Mouse (Mus musculus): ENCODE measurements at regions not wholly inside any gene's neighbourhood (a gene's known extent, or its start where the extent isn't known, plus 50 kb on each side); places are given as distances from the start of the nearest gene placed in this dataset.
A peak's percentile ranks its signal among the peaks of the same experiment; 100 is the strongest.
"Not testable (repeated sequence)": the region's sequence is repeated elsewhere in the genome, so short reads cannot be mapped to it uniquely, and the experiment has no call there.

- no peak for DNase-seq
These were observed 578.3 kb upstream of the Ccdc54 start for GRCm38 (mm10) chr16:51169294-51169693.

GRCm38 (mm10) chr16:51160768-51161167 lies 569.8 kb upstream of the Ccdc54 start:
- DNase-seq: no peak

DNA sequence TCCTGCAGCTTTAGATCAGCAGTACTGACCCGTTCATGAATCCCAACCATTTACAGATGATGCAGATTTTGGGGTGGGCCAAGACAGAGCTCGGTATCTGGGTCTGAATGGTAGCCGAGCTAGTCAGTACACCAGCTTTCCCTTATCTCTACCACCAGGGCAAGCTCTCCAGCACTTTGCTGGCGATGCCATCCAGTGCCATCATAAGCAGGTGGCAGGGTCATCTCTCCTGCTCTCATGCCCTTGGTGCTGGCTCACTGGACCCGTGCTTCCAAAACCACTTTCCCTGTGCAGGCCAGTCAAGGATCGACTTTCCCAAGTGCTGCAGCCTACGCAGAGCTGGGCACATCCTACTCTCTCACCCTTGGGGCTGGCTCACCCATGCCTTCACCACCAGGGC lies 547.6 kb upstream of the Ccdc54 start:
- no peak for DNase-seq

- DNase-seq: no peak
These were observed 528.9 kb upstream of the Ccdc54 start for GRCm38 (mm10) chr16:51119835-51120234.

- no peak for DNase-seq
These were observed 527.4 kb upstream of the Ccdc54 start for GRCm38 (mm10) chr16:51118365-51118764.

- no peak for DNase-seq
These were observed 526.9 kb upstream of the Ccdc54 start for GRCm38 (mm10) chr16:51117836-51118235.

GRCm38 (mm10) chr16:51109864-51110263 lies 518.9 kb upstream of the Ccdc54 start:
- no peak for DNase-seq

DNA sequence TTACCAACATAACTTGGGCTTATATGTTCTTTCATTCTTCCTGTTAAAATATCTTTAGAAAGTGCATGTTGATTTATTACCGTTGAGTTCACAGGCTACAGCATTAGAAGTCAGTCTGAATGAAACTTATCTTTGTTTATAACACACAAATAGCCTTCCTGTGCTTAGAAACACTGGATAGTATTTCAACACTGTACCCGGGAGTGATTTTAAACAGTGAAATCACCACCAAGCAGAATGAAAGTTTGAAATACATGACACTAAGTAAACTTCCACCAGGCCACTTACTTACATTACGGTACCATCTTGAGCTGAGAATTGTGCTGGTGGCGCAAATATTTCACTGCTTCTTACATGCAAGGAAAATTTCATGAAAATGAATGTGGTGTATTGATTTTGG lies 516.5 kb upstream of the Ccdc54 start:
- no peak for DNase-seq

- DNase-seq: no peak
These were observed 495.6 kb upstream of the Ccdc54 start for GRCm38 (mm10) chr16:51086556-51086955.

- DNase-seq: no peak
These were observed 489.2 kb upstream of the Ccdc54 start for GRCm38 (mm10) chr16:51080146-51080545.

GRCm38 (mm10) chr16:51048650-51049049 lies 457.7 kb upstream of the Ccdc54 start:
- no peak for DNase-seq

GRCm38 (mm10) chr16:51048169-51048568 lies 457.2 kb upstream of the Ccdc54 start:
- DNase-seq: no peak

- no peak for DNase-seq
These were observed 450.4 kb upstream of the Ccdc54 start for GRCm38 (mm10) chr16:51041311-51041710.

DNA sequence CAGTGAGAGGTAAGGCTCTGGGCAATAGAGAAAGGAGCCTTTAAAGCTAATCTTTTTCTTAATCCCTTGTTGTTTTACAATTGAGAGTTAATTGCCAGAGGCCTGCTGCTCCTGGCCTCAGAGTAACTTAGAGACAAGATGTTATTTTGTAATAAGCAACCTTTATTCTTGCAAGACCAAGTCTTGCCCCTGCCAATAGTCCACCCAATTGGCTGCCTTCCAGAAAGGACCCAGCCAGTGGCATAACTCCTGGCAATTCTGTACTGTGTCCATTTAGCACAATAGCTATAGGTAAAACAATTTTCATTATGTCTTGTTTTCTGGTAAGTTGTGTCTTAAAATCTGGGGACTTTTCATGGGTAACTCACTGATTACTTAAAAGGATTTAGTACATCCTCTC lies 411.9 kb upstream of the Ccdc54 start:
- peak; percentile 43 for DNase-seq

GRCm38 (mm10) chr16:50964395-50964794 lies 373.4 kb upstream of the Ccdc54 start:
- no peak for DNase-seq

GRCm38 (mm10) chr16:50944091-50944490 lies 353.1 kb upstream of the Ccdc54 start:
- no peak for DNase-seq

DNA sequence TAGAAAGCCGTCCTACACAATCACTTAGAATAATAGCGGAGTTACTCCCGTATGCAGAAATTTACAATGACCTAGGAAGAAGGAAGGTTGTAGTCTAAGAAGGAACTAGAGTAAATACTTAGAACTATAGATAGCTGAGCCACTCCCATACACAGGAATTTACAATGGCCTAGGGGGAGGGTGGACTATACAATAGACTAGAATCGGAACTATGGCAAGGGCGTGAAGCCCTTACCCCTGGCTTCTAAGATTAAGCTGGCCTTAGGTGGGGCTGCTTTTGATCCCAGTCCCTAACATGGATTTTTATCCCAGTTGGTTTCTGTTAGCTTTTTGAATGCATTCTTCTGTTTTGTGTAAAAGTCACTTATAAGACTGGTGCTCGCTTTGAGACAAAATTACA lies 352.6 kb upstream of the Ccdc54 start:
- not testable (repeated sequence) for DNase-seq

- no peak for DNase-seq
These were observed 351.3 kb upstream of the Ccdc54 start for GRCm38 (mm10) chr16:50942291-50942690.

GRCm38 (mm10) chr16:50939316-50939715 lies 348.4 kb upstream of the Ccdc54 start:
- no peak for DNase-seq

GRCm38 (mm10) chr16:50907732-50908131 lies 316.8 kb upstream of the Ccdc54 start:
- DNase-seq: no peak

DNA sequence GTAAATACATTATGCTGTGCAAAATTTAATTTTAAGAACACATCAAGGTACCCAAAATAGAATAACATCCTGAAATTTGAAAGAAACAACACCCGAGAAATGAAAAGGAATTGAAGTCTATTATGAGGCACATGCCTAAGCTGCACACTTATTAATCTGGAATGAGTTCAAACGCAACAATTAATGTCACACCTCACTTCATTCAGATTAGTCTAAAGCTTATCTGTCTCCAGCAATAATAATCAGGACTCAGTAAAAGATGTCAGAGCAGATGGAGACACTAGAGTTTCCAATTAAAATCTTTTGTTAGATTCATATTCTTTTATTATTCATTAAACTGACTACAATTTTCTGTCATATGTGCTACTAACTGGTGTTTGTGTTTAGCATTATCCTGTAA lies 308.2 kb upstream of the Ccdc54 start:
- DNase-seq: no peak

GRCm38 (mm10) chr16:50877926-50878325 lies 287.0 kb upstream of the Ccdc54 start:
- no peak for DNase-seq

DNA sequence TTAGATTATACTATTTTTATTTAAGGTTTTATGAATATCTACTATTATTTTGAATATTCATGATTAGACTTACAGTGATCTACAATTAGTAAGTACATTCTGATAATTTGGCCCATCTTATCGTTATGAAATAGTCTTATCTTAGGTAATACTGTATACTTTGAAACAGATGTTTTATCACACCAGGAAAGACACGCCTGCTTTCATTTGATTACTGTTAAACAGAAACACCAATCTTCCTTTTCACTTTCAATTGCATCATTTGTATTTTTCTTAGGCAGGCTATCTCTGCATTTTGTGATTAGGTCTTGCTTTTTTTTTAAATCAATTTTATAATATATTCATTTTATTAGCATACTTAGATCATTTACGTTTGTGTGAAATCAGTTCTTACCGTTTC lies 280.4 kb upstream of the Ccdc54 start:
- DNase-seq: no peak

- DNase-seq: no peak
These were observed 272.6 kb upstream of the Ccdc54 start for GRCm38 (mm10) chr16:50863565-50863964.

DNA sequence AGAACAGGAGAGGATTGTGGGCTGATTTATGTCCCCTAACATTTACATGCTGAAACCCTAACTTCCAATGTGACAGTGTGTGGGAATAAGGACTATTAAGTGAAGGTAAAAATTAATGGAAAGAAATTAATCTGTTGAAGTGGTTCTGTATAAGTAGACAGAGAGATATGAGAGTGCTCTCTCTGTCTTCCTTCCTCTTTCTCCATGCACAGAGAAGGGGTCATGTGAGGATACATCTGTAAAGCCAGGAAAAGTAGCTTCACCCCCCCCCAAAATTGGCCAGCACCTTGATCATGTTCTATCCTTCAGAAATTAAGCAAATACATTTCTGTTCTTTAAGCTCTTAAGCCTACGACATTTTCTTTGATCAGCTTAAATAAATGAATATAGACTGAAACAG lies 268.6 kb upstream of the Ccdc54 start:
- DNase-seq: no peak

Measured in adrenal gland, postnatal 14 days (tissue).